Mouse (Mus musculus): ENCODE data around the gene Hps4. TPM values are rescaled to one million over a fixed set of nuclear protein-coding genes. Genes with fewer than 3 reads are reported as not detected.

Gene Hps4
- polyA plus RNA-seq, 1 experiment from 2014 or later = 37.6 TPM

GRCm38 (mm10) chr5:112419535-112419934, 76.7 kb downstream of the Hps4 start:
- no peak overlapping the region for H3K4me3 ChIP-seq (replicated peaks; ENCODE audit: low read length)
- ATAC-seq = peak; percentile 50; the same call in 1 of the 2 replicates
- H3K9me3 ChIP-seq (ENCODE audit: control insufficient read depth, low read length) = no peaks in the 10 kb centered on the region
- no peaks in the 10 kb centered on the region for H3K27me3 ChIP-seq (replicated peaks; ENCODE audit: control insufficient read depth, insufficient read depth, low read length)
- no peaks in the 10 kb centered on the region for H3K36me3 ChIP-seq (ENCODE audit: control insufficient read depth, insufficient read depth)
- no peak overlapping the region for H3K27ac ChIP-seq (ENCODE audit: low read length)
- no peak overlapping the region for H3K4me2 ChIP-seq (ENCODE audit: low read length)
- 38% methylated on average over 12 of the region's 12 CpGs for WGBS
- peaks cover 3% of the 10 kb centered on the region for H3K4me1 ChIP-seq (replicated peaks; ENCODE audit: control insufficient read depth, insufficient read depth, low read length)
- no peak overlapping the region for H3K9ac ChIP-seq (replicated peaks; ENCODE audit: low read depth, low read length)

GRCm38 (mm10) chr5:112426635-112427034, 83.8 kb downstream of the Hps4 start:
- no peak overlapping the region for H3K27ac ChIP-seq (ENCODE audit: low read length)
- H3K4me2 ChIP-seq (ENCODE audit: low read length) = no peak overlapping the region
- H3K4me3 ChIP-seq (replicated peaks; ENCODE audit: low read length) = no peak overlapping the region
- no peaks in the 10 kb centered on the region for H3K36me3 ChIP-seq (ENCODE audit: control insufficient read depth, insufficient read depth)
- H3K9ac ChIP-seq (replicated peaks; ENCODE audit: low read depth, low read length) = no peak overlapping the region
- H3K27me3 ChIP-seq (replicated peaks; ENCODE audit: control insufficient read depth, insufficient read depth, low read length) = no peaks in the 10 kb centered on the region
- ATAC-seq = no peak
- peaks cover 6% of the 10 kb centered on the region; the same call in 1 of the 2 replicates for H3K4me1 ChIP-seq (replicated peaks; ENCODE audit: control insufficient read depth, insufficient read depth, low read length)
- WGBS = 92% methylated on average over 7 of the region's 7 CpGs
- H3K9me3 ChIP-seq (ENCODE audit: control insufficient read depth, low read length) = no peaks in the 10 kb centered on the region

GRCm38 (mm10) chr5:112427283-112427682, 84.4 kb downstream of the Hps4 start:
- Histone ChIP-seq H3K4me3 (replicated peaks; ENCODE audit: low read length) (no peak overlapping the region), H3K36me3 (ENCODE audit: control insufficient read depth, insufficient read depth) (no peaks in the 10 kb centered on the region), H3K9me3 (ENCODE audit: control insufficient read depth, low read length) (no peaks in the 10 kb centered on the region), H3K27ac (ENCODE audit: low read length) (no peak overlapping the region), H3K9ac (replicated peaks; ENCODE audit: low read depth, low read length) (no peak overlapping the region), H3K4me1 (replicated peaks; ENCODE audit: control insufficient read depth, insufficient read depth, low read length) (peaks cover 6% of the 10 kb centered on the region; the same call in 1 of the 2 replicates), H3K27me3 (replicated peaks; ENCODE audit: control insufficient read depth, insufficient read depth, low read length) (no peaks in the 10 kb centered on the region), H3K4me2 (ENCODE audit: low read length) (no peak overlapping the region)
- 34% methylated on average over 2 of the region's 2 CpGs for WGBS
- ATAC-seq = no peak

Other genes with a start within 250 kb of the Hps4 start
- gene Cryba4, start 90.6 kb upstream of the Hps4 start, polyA plus RNA-seq (2015; fragmentation: Nextera tagmentation; extraction: Ambion mirVana) = 0.75 and 1.4 TPM in 2 replicates
- gene Crybb1, start 87.3 kb upstream of the Hps4 start, polyA plus RNA-seq (2015; fragmentation: Nextera tagmentation; extraction: Ambion mirVana) = 4.6 and 5.8 TPM in 2 replicates
- 27.9 and 30.2 TPM in 2 replicates for gene Tpst2, start 66.4 kb upstream of the Hps4 start, polyA plus RNA-seq (2015; fragmentation: Nextera tagmentation; extraction: Ambion mirVana)
- 34.7 and 36.7 TPM in 2 replicates for gene Tfip11, start 16.7 kb upstream of the Hps4 start, polyA plus RNA-seq (2015; fragmentation: Nextera tagmentation; extraction: Ambion mirVana)
- gene Srrd, start within 50 bp of the Hps4 start, polyA plus RNA-seq (2015; fragmentation: Nextera tagmentation; extraction: Ambion mirVana) = 52.6 and 62.5 TPM in 2 replicates
- gene Gm6583, start 12.9 kb downstream of the Hps4 start, polyA plus RNA-seq (2015; fragmentation: Nextera tagmentation; extraction: Ambion mirVana) = 0.09 and 0.17 TPM in 2 replicates
- gene Asphd2, start 51.8 kb downstream of the Hps4 start, polyA plus RNA-seq (2015; fragmentation: Nextera tagmentation; extraction: Ambion mirVana) = 41.1 and 43.8 TPM in 2 replicates
- 0.43 and 1.3 TPM in 2 replicates for gene Gm6588, start 106.3 kb downstream of the Hps4 start, polyA plus RNA-seq (2015; fragmentation: Nextera tagmentation; extraction: Ambion mirVana)
- 32.2 and 41.9 TPM in 2 replicates for gene Sez6l, start 234.1 kb downstream of the Hps4 start, polyA plus RNA-seq (2015; fragmentation: Nextera tagmentation; extraction: Ambion mirVana)

All from forebrain, embryonic 16.5 days (tissue).